8 mouse cellular contexts compared by ENCODE assay signal in the genomic region with DNA sequence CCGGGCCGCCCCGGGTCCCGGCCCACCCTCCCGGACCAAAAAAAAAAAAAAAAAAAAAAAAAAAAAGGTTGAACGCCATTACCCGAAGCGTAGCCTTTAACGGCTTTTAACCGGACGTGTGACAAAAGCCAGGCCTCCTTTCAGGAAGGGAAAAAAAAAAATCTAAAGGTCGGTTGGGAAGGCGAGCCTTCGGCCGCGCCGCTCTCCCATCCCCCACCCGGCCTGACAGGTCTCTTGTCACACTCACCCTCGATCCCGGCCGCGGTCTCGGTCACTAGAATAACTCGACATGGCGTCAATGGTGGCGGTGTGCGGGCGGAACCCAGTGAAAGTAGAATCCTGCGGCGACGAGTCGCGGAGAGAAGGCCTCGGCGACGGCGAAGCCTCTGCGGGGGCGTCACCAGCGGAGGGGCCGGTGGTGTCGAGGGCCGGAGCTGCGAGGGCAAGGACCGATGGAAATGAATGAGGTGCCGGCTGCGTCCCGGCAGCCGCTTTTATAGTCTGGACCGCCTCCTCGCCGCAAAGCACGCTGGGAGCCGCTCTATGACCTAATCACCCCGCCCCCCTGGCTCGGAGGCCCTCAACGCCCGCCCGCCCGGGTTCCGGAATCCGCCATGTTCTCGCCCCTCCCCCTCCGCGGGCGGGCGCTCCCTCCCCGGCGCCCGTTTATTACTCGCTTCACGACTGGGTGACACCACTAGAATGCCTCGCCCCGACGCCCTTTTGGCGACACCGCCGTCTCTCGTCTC. TPM values are rescaled to one million over a fixed set of nuclear protein-coding genes. Genes with fewer than 3 reads are reported as not detected.
DNase-seq lines count a peak whose midpoint lies in the region; ATAC-seq and TF ChIP-seq lines count a peak whose summit lies in the region.

No protein-coding gene starts in this region.

- peak; percentile 99 for TF ChIP-seq POLR2A in kidney, adult 2 months (IDR thresholded peaks at IDR 0.05; ENCODE audit: low read depth, low read length)

- H3K9ac ChIP-seq in embryonic facial prominence, embryonic 12.5 days: peak overlapping the region; percentile 99
- H3K9ac ChIP-seq in limb, embryonic 11.5 days (ENCODE audit: low read length): peak overlapping the region; percentile 100
- H3K9ac ChIP-seq in midbrain, embryonic 13.5 days (replicated peaks): peak overlapping the region; percentile 100

- peak; percentile 68 for ATAC-seq in embryonic facial prominence, embryonic 12.5 days (ENCODE audit: insufficient number of reproducible peaks, insufficient read depth, low FRiP score, low TSS enrichment)
- ATAC-seq in limb, embryonic 11.5 days (ENCODE audit: insufficient number of reproducible peaks, low FRiP score, low TSS enrichment, low read depth): peak; percentile 81
- peak; percentile 59 for ATAC-seq in midbrain, embryonic 13.5 days

- H3K4me3 ChIP-seq in embryonic facial prominence, embryonic 12.5 days: peak overlapping the region; percentile 75
- H3K4me3 ChIP-seq in kidney, adult 2 months (ENCODE audit: insufficient read depth, low read depth, low read length): peak overlapping the region; percentile 66
- peak overlapping the region; percentile 92 for H3K4me3 ChIP-seq in limb, embryonic 11.5 days (ENCODE audit: low read depth, low read length)
- peak overlapping the region; percentile 98 for H3K4me3 ChIP-seq in midbrain, embryonic 13.5 days (replicated peaks)

- H3K4me1 ChIP-seq in embryonic facial prominence, embryonic 12.5 days: peaks cover 20% of the 10 kb centered on the region
- peaks cover 5% of the 10 kb centered on the region; the same call in 1 of the 2 replicates for H3K4me1 ChIP-seq in kidney, adult 2 months (ENCODE audit: control insufficient read depth, insufficient read depth, low read length)
- no peaks in the 10 kb centered on the region for H3K4me1 ChIP-seq in limb, embryonic 11.5 days (ENCODE audit: control insufficient read depth, insufficient read depth, low read length)
- peaks cover 36% of the 10 kb centered on the region for H3K4me1 ChIP-seq in midbrain, embryonic 13.5 days (replicated peaks)

- H3K9me3 ChIP-seq in embryonic facial prominence, embryonic 12.5 days: no peaks in the 10 kb centered on the region
- H3K9me3 ChIP-seq in limb, embryonic 11.5 days (ENCODE audit: control insufficient read depth, low read length): no peaks in the 10 kb centered on the region
- H3K9me3 ChIP-seq in midbrain, embryonic 13.5 days: no peaks in the 10 kb centered on the region

- peak overlapping the region; percentile 78 for H3K4me2 ChIP-seq in embryonic facial prominence, embryonic 12.5 days (replicated peaks)
- H3K4me2 ChIP-seq in limb, embryonic 11.5 days (ENCODE audit: low read depth, severe bottlenecking): peak overlapping the region; percentile 29; the same call in 1 of the 2 replicates
- peak overlapping the region; percentile 76 for H3K4me2 ChIP-seq in midbrain, embryonic 13.5 days (replicated peaks)

- H3K27ac ChIP-seq in embryonic facial prominence, embryonic 12.5 days: peak overlapping the region; percentile 99
- peak overlapping the region; percentile 97 for H3K27ac ChIP-seq in kidney, adult 2 months (ENCODE audit: insufficient read depth, low read depth, low read length)
- H3K27ac ChIP-seq in limb, embryonic 11.5 days (replicated peaks; ENCODE audit: low read depth, low read length): peak overlapping the region; percentile 94
- peak overlapping the region; percentile 99 for H3K27ac ChIP-seq in midbrain, embryonic 13.5 days

- no peak for TF ChIP-seq CTCF in kidney, adult 2 months (conservative IDR thresholded peaks at IDR 0.05; ENCODE audit: insufficient read depth, insufficient read length, low read depth, low read length)

- DNase-seq in 416B (ENCODE audit: low read depth): peak; percentile 97
- DNase-seq in adrenal gland, postnatal 36 days: peak; percentile 99 to 100
- DNase-seq in heart, adult 18-20 months: peak; percentile 98 to 99
- peak; percentile 99 for DNase-seq in kidney, adult 2 months
- peak; percentile 100 for DNase-seq in limb, embryonic 11.5 days (ENCODE audit: low spot score)
- DNase-seq in spleen, adult 18-20 months: peak; percentile 98 to 99

- H3K27me3 ChIP-seq in embryonic facial prominence, embryonic 12.5 days: no peaks in the 10 kb centered on the region
- no peaks in the 10 kb centered on the region for H3K27me3 ChIP-seq in kidney, adult 2 months (replicated peaks; ENCODE audit: control insufficient read depth, insufficient read depth, low read length)
- no peaks in the 10 kb centered on the region for H3K27me3 ChIP-seq in limb, embryonic 11.5 days (ENCODE audit: control insufficient read depth, insufficient read depth, low read length)
- H3K27me3 ChIP-seq in midbrain, embryonic 13.5 days: no peaks in the 10 kb centered on the region

- H3K36me3 ChIP-seq in embryonic facial prominence, embryonic 12.5 days: peaks cover 48% of the 10 kb centered on the region
- H3K36me3 ChIP-seq in kidney, adult 2 months (ENCODE audit: control insufficient read depth, insufficient read depth, low read length): peaks cover 23% of the 10 kb centered on the region
- peaks cover 10% of the 10 kb centered on the region for H3K36me3 ChIP-seq in limb, embryonic 11.5 days (ENCODE audit: control insufficient read depth, insufficient read depth, low read length)
- peaks cover 39% of the 10 kb centered on the region for H3K36me3 ChIP-seq in midbrain, embryonic 13.5 days

- WGBS in embryonic facial prominence, embryonic 12.5 days: under 1% methylated on average over 76 of the region's 79 CpGs
- under 1% methylated on average over 77 of the region's 79 CpGs for WGBS in kidney, adult 2 months
- WGBS in limb, embryonic 11.5 days: under 1% methylated on average over 76 of the region's 79 CpGs
- WGBS in midbrain, embryonic 13.5 days: under 1% methylated on average over 74 of the region's 79 CpGs

RNA-seq across cellular contexts. Expression of a gene that starts 0.8 kb away (rescaled TPM):
- total RNA-seq in adrenal gland, postnatal 36 days (2021): 100 to 1,000 TPM; 752 to 850 TPM
- 390 and 406 TPM in 2 replicates for polyA plus RNA-seq in embryonic facial prominence, embryonic 12.5 days (2016; fragmentation: Nextera tagmentation; extraction: Ambion mirVana)
- 100 to 1,000 TPM; 291 to 328 TPM for total RNA-seq in heart, adult 18-20 months (2021)
- 253 and 261 TPM in 2 replicates for polyA plus RNA-seq in kidney, adult 2 months (2012; rRNA removed)
- polyA plus RNA-seq in limb, embryonic 11.5 days (2014; fragmentation: Nextera tagmentation; extraction: Ambion mirVana): 501 and 510 TPM in 2 replicates
- 487 and 502 TPM in 2 replicates for polyA plus RNA-seq in midbrain, embryonic 13.5 days (2015; fragmentation: Nextera tagmentation; extraction: Ambion mirVana)

RNA-seq across cellular contexts. Expression of a gene that starts 0.9 kb away (rescaled TPM):
- 10 to 100 TPM in 1 of 2 experiments, 1 to 10 TPM in 1; 6.5 to 10.9 TPM for total RNA-seq in adrenal gland, postnatal 36 days (2021)
- polyA plus RNA-seq in embryonic facial prominence, embryonic 12.5 days (2016; fragmentation: Nextera tagmentation; extraction: Ambion mirVana): 28.1 and 30.2 TPM in 2 replicates
- total RNA-seq in heart, adult 18-20 months (2021): 1 to 10 TPM; 3.8 to 5.3 TPM
- 2.2 and 3.6 TPM in 2 replicates for polyA plus RNA-seq in kidney, adult 2 months (2012; rRNA removed)
- 22.5 and 24.5 TPM in 2 replicates for polyA plus RNA-seq in limb, embryonic 11.5 days (2014; fragmentation: Nextera tagmentation; extraction: Ambion mirVana)
- polyA plus RNA-seq in midbrain, embryonic 13.5 days (2015; fragmentation: Nextera tagmentation; extraction: Ambion mirVana): 20.2 and 20.4 TPM in 2 replicates

RNA-seq across cellular contexts. Expression of a gene that starts 8.9 kb away (rescaled TPM):
- total RNA-seq in adrenal gland, postnatal 36 days (2021): 1 to 10 TPM; 3.9 to 7.5 TPM
- polyA plus RNA-seq in embryonic facial prominence, embryonic 12.5 days (2016; fragmentation: Nextera tagmentation; extraction: Ambion mirVana): 14.3 and 15.2 TPM in 2 replicates
- 1 to 10 TPM; 3.5 to 4.6 TPM for total RNA-seq in heart, adult 18-20 months (2021)
- polyA plus RNA-seq in kidney, adult 2 months (2012; rRNA removed): 6.3 and 7.2 TPM in 2 replicates
- 11.3 and 11.4 TPM in 2 replicates for polyA plus RNA-seq in limb, embryonic 11.5 days (2014; fragmentation: Nextera tagmentation; extraction: Ambion mirVana)
- 10.0 and 10.7 TPM in 2 replicates for polyA plus RNA-seq in midbrain, embryonic 13.5 days (2015; fragmentation: Nextera tagmentation; extraction: Ambion mirVana)

RNA-seq across cellular contexts. Expression of a gene that starts 37.2 kb away (rescaled TPM):
- total RNA-seq in adrenal gland, postnatal 36 days (2021): 1 to 10 TPM; 1.7 to 2.1 TPM
- 1.4 TPM in 2 replicates for polyA plus RNA-seq in embryonic facial prominence, embryonic 12.5 days (2016; fragmentation: Nextera tagmentation; extraction: Ambion mirVana)
- 1 to 10 TPM in 1 of 2 experiments, under 1 TPM in 1; 0.54 to 1.7 TPM for total RNA-seq in heart, adult 18-20 months (2021)
- 0.27 and 0.66 TPM in 2 replicates for polyA plus RNA-seq in kidney, adult 2 months (2012; rRNA removed)
- polyA plus RNA-seq in limb, embryonic 11.5 days (2014; fragmentation: Nextera tagmentation; extraction: Ambion mirVana): 0.89 and 1.4 TPM in 2 replicates
- 0.97 and 1.2 TPM in 2 replicates for polyA plus RNA-seq in midbrain, embryonic 13.5 days (2015; fragmentation: Nextera tagmentation; extraction: Ambion mirVana)

RNA-seq across cellular contexts. Expression of a gene that starts 37.8 kb away (rescaled TPM):
- total RNA-seq in adrenal gland, postnatal 36 days (2021): 10 to 100 TPM; 71.1 to 90.8 TPM
- 28.9 and 30.5 TPM in 2 replicates for polyA plus RNA-seq in embryonic facial prominence, embryonic 12.5 days (2016; fragmentation: Nextera tagmentation; extraction: Ambion mirVana)
- total RNA-seq in heart, adult 18-20 months (2021): 100 to 1,000 TPM in 1 of 2 experiments, 10 to 100 TPM in 1; 91.5 to 105 TPM
- polyA plus RNA-seq in kidney, adult 2 months (2012; rRNA removed): 56.8 and 60.4 TPM in 2 replicates
- 24.8 and 26.0 TPM in 2 replicates for polyA plus RNA-seq in limb, embryonic 11.5 days (2014; fragmentation: Nextera tagmentation; extraction: Ambion mirVana)
- polyA plus RNA-seq in midbrain, embryonic 13.5 days (2015; fragmentation: Nextera tagmentation; extraction: Ambion mirVana): 14.1 and 15.8 TPM in 2 replicates

Comparison
In these comparisons a context has a peak if more than half of its experiments do, and no peak if none do; other contexts are left out.
1. Peak in every context shown above with its lines: DNase-seq, ATAC-seq, H3K4me3 ChIP-seq and H3K27ac ChIP-seq.